In genomic region chr9:78787866-78788265, GRCm38 (mm10) we compare ENCODE assay signal across 8 mouse cellular contexts.
DNase-seq lines count a peak whose midpoint lies in the region; ATAC-seq and TF ChIP-seq lines count a peak whose summit lies in the region.

No protein-coding gene starts in this region.

- H3K4me2 ChIP-seq in liver, embryonic 11.5 days: no peak overlapping the region
- H3K4me2 ChIP-seq in forebrain, embryonic 13.5 days: no peak overlapping the region
- no peak overlapping the region for H3K4me2 ChIP-seq in kidney, embryonic 14.5 days (replicated peaks; ENCODE audit: low read depth, low read length)
- H3K4me2 ChIP-seq in lung, embryonic 16.5 days (ENCODE audit: low read depth, low read length): no peak overlapping the region
- no peak overlapping the region for H3K4me2 ChIP-seq in stomach, embryonic 16.5 days (ENCODE audit: low read depth, low read length)

- 9% methylated on average over 1 of the region's 1 CpGs for WGBS in liver, adult 2 months
- WGBS in liver, embryonic 11.5 days: 0% methylated on average over 1 of the region's 1 CpGs
- WGBS in forebrain, embryonic 13.5 days: 6% methylated on average over 1 of the region's 1 CpGs
- WGBS in kidney, embryonic 14.5 days: 0% methylated on average over 1 of the region's 1 CpGs
- WGBS in lung, embryonic 16.5 days: 4% methylated on average over 1 of the region's 1 CpGs
- WGBS in stomach, embryonic 16.5 days: 3% methylated on average over 1 of the region's 1 CpGs
- 11% methylated on average over 1 of the region's 1 CpGs for WGBS in thymus, adult 2 months

- peak; percentile 26 for DNase-seq in liver, adult 2 months (ENCODE audit: extremely low read depth, low read depth, low spot score)
- DNase-seq in liver, embryonic 11.5 days (ENCODE audit: low spot score): no peak
- peak; percentile 47 for DNase-seq in brain, embryonic 18.5 days (ENCODE audit: low read depth, low spot score)
- DNase-seq in thymus, adult 2 months: no peak

- ATAC-seq in liver, embryonic 11.5 days (replicated peaks; ENCODE audit: low FRiP score): no peak
- ATAC-seq in forebrain, embryonic 13.5 days: peak; percentile 94
- peak; percentile 90 for ATAC-seq in kidney, embryonic 14.5 days (ENCODE audit: low FRiP score, low TSS enrichment)
- ATAC-seq in lung, embryonic 16.5 days (ENCODE audit: low read depth): peak; percentile 54; the same call in 1 of the 2 replicates
- 0 out of 2 replicates have a peak, but pooled peaks have one; percentile 68 for ATAC-seq in stomach, embryonic 16.5 days (ENCODE audit: insufficient read depth, low FRiP score)

- no peak overlapping the region for H3K27ac ChIP-seq in liver, adult 2 months (replicated peaks; ENCODE audit: insufficient read depth, low read depth, low read length)
- no peak overlapping the region for H3K27ac ChIP-seq in liver, embryonic 11.5 days (ENCODE audit: low read depth, low read length)
- H3K27ac ChIP-seq in forebrain, embryonic 13.5 days: no peak overlapping the region
- no peak overlapping the region for H3K27ac ChIP-seq in kidney, embryonic 14.5 days (ENCODE audit: low read depth, low read length)
- no peak overlapping the region for H3K27ac ChIP-seq in lung, embryonic 16.5 days (ENCODE audit: low read length)
- no peak overlapping the region for H3K27ac ChIP-seq in stomach, embryonic 16.5 days (ENCODE audit: low read length)
- H3K27ac ChIP-seq in thymus, adult 2 months (ENCODE audit: control insufficient read depth, insufficient read depth, low read length): no peak overlapping the region

- no peaks in the 10 kb centered on the region for H3K4me1 ChIP-seq in liver, adult 2 months (ENCODE audit: control insufficient read depth, insufficient read depth, low read length)
- H3K4me1 ChIP-seq in liver, embryonic 11.5 days (replicated peaks; ENCODE audit: control insufficient read depth, insufficient read depth, low read length): no peaks in the 10 kb centered on the region
- no peaks in the 10 kb centered on the region for H3K4me1 ChIP-seq in forebrain, embryonic 13.5 days
- H3K4me1 ChIP-seq in kidney, embryonic 14.5 days (ENCODE audit: control insufficient read depth, insufficient read depth, low read length): no peaks in the 10 kb centered on the region
- H3K4me1 ChIP-seq in lung, embryonic 16.5 days (replicated peaks; ENCODE audit: control insufficient read depth, insufficient read depth, low read length): no peaks in the 10 kb centered on the region
- H3K4me1 ChIP-seq in stomach, embryonic 16.5 days (ENCODE audit: control insufficient read depth, insufficient read depth, low read length): no peaks in the 10 kb centered on the region
- no peaks in the 10 kb centered on the region for H3K4me1 ChIP-seq in thymus, adult 2 months (replicated peaks; ENCODE audit: control insufficient read depth, insufficient read depth, low read length)

- no peak overlapping the region for H3K9ac ChIP-seq in liver, adult 2 months (ENCODE audit: low read depth, low read length)
- no peak overlapping the region for H3K9ac ChIP-seq in liver, embryonic 11.5 days (ENCODE audit: low read depth, low read length)
- no peak overlapping the region for H3K9ac ChIP-seq in forebrain, embryonic 13.5 days
- H3K9ac ChIP-seq in kidney, embryonic 14.5 days (ENCODE audit: low read depth, low read length): no peak overlapping the region
- no peak overlapping the region for H3K9ac ChIP-seq in lung, embryonic 16.5 days (ENCODE audit: low read length)
- no peak overlapping the region for H3K9ac ChIP-seq in stomach, embryonic 16.5 days (ENCODE audit: low read length)

- no peaks in the 10 kb centered on the region for H3K27me3 ChIP-seq in liver, adult 2 months (ENCODE audit: control insufficient read depth, insufficient read depth, low read length)
- H3K27me3 ChIP-seq in liver, embryonic 11.5 days (replicated peaks; ENCODE audit: control insufficient read depth, insufficient read depth, low read length): no peaks in the 10 kb centered on the region
- no peaks in the 10 kb centered on the region for H3K27me3 ChIP-seq in forebrain, embryonic 13.5 days
- no peaks in the 10 kb centered on the region for H3K27me3 ChIP-seq in kidney, embryonic 14.5 days (ENCODE audit: control insufficient read depth, insufficient read depth, low read length)
- H3K27me3 ChIP-seq in lung, embryonic 16.5 days (ENCODE audit: control insufficient read depth, insufficient read depth, low read depth, low read length): no peaks in the 10 kb centered on the region
- no peaks in the 10 kb centered on the region for H3K27me3 ChIP-seq in stomach, embryonic 16.5 days (ENCODE audit: control insufficient read depth, insufficient read depth, low read length)
- no peaks in the 10 kb centered on the region for H3K27me3 ChIP-seq in thymus, adult 2 months (ENCODE audit: control insufficient read depth, insufficient read depth, low read length)

- no peaks in the 10 kb centered on the region for H3K9me3 ChIP-seq in liver, embryonic 11.5 days (ENCODE audit: control insufficient read depth, low read length)
- no peaks in the 10 kb centered on the region for H3K9me3 ChIP-seq in forebrain, embryonic 13.5 days (replicated peaks)
- H3K9me3 ChIP-seq in kidney, embryonic 14.5 days (ENCODE audit: control insufficient read depth, low read length): no peaks in the 10 kb centered on the region
- no peaks in the 10 kb centered on the region for H3K9me3 ChIP-seq in lung, embryonic 16.5 days (ENCODE audit: control insufficient read depth, low read length)
- H3K9me3 ChIP-seq in stomach, embryonic 16.5 days (replicated peaks; ENCODE audit: control insufficient read depth, low read length): no peaks in the 10 kb centered on the region

- no peak for TF ChIP-seq POLR2A in liver, adult 2 months (IDR thresholded peaks at IDR 0.05; ENCODE audit: extremely low read depth, insufficient read depth, low read length)
- TF ChIP-seq POLR2A in thymus, adult 2 months (IDR thresholded peaks at IDR 0.05; ENCODE audit: control insufficient read depth, extremely low read depth, insufficient read depth, low read length, poor library complexity): no peak

- no peaks in the 10 kb centered on the region for H3K36me3 ChIP-seq in liver, adult 2 months (ENCODE audit: control insufficient read depth, insufficient read depth, low read length)
- H3K36me3 ChIP-seq in liver, embryonic 11.5 days (ENCODE audit: control insufficient read depth, insufficient read depth, low read length): no peaks in the 10 kb centered on the region
- H3K36me3 ChIP-seq in forebrain, embryonic 13.5 days (ENCODE audit: poor library complexity, severe bottlenecking): no peaks in the 10 kb centered on the region
- H3K36me3 ChIP-seq in kidney, embryonic 14.5 days (ENCODE audit: control insufficient read depth, insufficient read depth, low read length): no peaks in the 10 kb centered on the region
- H3K36me3 ChIP-seq in lung, embryonic 16.5 days (ENCODE audit: control insufficient read depth, insufficient read depth, low read length): no peaks in the 10 kb centered on the region
- no peaks in the 10 kb centered on the region for H3K36me3 ChIP-seq in stomach, embryonic 16.5 days (ENCODE audit: control insufficient read depth, insufficient read depth, low read length)
- no peaks in the 10 kb centered on the region for H3K36me3 ChIP-seq in thymus, adult 2 months (ENCODE audit: control insufficient read depth, insufficient read depth, low read length)

- TF ChIP-seq CTCF in liver, adult 2 months (IDR thresholded peaks at IDR 0.05; ENCODE audit: low read depth, low read length): peak; percentile 12; the same call in 1 of the 2 replicates
- TF ChIP-seq CTCF in thymus, adult 2 months (IDR thresholded peaks at IDR 0.05; ENCODE audit: borderline replicate concordance, control insufficient read depth, extremely low read depth, insufficient read depth, low read length, poor library complexity): no peak

- no peak overlapping the region for H3K4me3 ChIP-seq in liver, adult 2 months (ENCODE audit: insufficient read depth, low read depth, low read length)
- H3K4me3 ChIP-seq in liver, embryonic 11.5 days (ENCODE audit: low read depth, low read length): no peak overlapping the region
- H3K4me3 ChIP-seq in forebrain, embryonic 13.5 days: no peak overlapping the region
- no peak overlapping the region for H3K4me3 ChIP-seq in kidney, embryonic 14.5 days (ENCODE audit: low read length)
- no peak overlapping the region for H3K4me3 ChIP-seq in lung, embryonic 16.5 days (ENCODE audit: low read length)
- no peak overlapping the region for H3K4me3 ChIP-seq in stomach, embryonic 16.5 days (replicated peaks; ENCODE audit: low read length)
- no peak overlapping the region for H3K4me3 ChIP-seq in thymus, adult 2 months (ENCODE audit: control insufficient read depth, insufficient read depth, low read length)

- H3K79me2 ChIP-seq in liver, adult 2 months (ENCODE audit: control insufficient read depth, insufficient read depth, low read length): no peaks in the 10 kb centered on the region

Comparison
In these comparisons a context has a peak if more than half of its experiments do, and no peak if none do; other contexts are left out.
1. DNase-seq: peak in liver, adult 2 months (single experiment) and brain, embryonic 18.5 days (single experiment); none in liver, embryonic 11.5 days (single experiment) and thymus, adult 2 months (single experiment).